Mouse (Mus musculus) ES-Bruce4 (cell line): Measurements from ENCODE around the gene Hdac4. TPM values are rescaled to one million over a fixed set of nuclear protein-coding genes. Genes with fewer than 3 reads are reported as not detected.

Experiments
- H3K27ac ChIP-seq: 2 replicates; pipeline ENCODE4 v1.5.1; 2012; ENCODE audit warnings: low read length, inconsistent platforms; ENCODE audit not compliant: insufficient read depth
- H3K27me3 ChIP-seq: 2 replicates; pipeline ENCODE4 v1.6.1; 2012; ENCODE audit warnings: mild to moderate bottlenecking, low read length, inconsistent platforms; ENCODE audit not compliant: control insufficient read depth, poor library complexity, insufficient read depth, severe bottlenecking
- H3K36me3 ChIP-seq: 2 replicates; pipeline ENCODE4 v1.6.1; 2012; ENCODE audit warnings: inconsistent platforms, mild to moderate bottlenecking, low read length, moderate library complexity; ENCODE audit not compliant: control insufficient read depth, poor library complexity, insufficient read depth, severe bottlenecking
- H3K4me1 ChIP-seq: one replicate; pipeline ENCODE4 v1.8.1; 2011; ENCODE audit warnings: low read length; ENCODE audit not compliant: control insufficient read depth, insufficient read depth
- H3K4me3 ChIP-seq: 2 replicates; pipeline ENCODE4 v1.5.1; 2011; ENCODE audit warnings: low read depth, mild to moderate bottlenecking, low read length
- H3K9ac ChIP-seq: 2 replicates; pipeline ENCODE4 v1.6.1; 2012; ENCODE audit warnings: low read depth, mild to moderate bottlenecking, inconsistent platforms; ENCODE audit not compliant: poor library complexity, severe bottlenecking
- H3K9me3 ChIP-seq: replicated peaks from 2 replicates; pipeline ENCODE4 v1.6.1; 2012; ENCODE audit warnings: mild to moderate bottlenecking, low read length, inconsistent platforms; ENCODE audit not compliant: control insufficient read depth, poor library complexity, insufficient read depth, severe bottlenecking
- CTCF ChIP-seq: IDR thresholded peaks from one replicate; pipeline ENCODE4 v1.8.1; 2011; ENCODE audit warnings: low read depth, low read length
- EP300 ChIP-seq: IDR thresholded peaks from 2 replicates; pipeline ENCODE4 v1.6.1; 2011; ENCODE audit warnings: low read depth, low read length; ENCODE audit not compliant: insufficient read depth
- POLR2A ChIP-seq: IDR thresholded peaks from one replicate; pipeline ENCODE4 v1.8.1; 2011; ENCODE audit warnings: low read length; ENCODE audit not compliant: insufficient read depth
- polyA plus RNA-seq: library from polyadenylated mRNA; stranded (reverse); fragments of >200 nt; gene quantifications from 2 replicates; pipeline ENCODE4 v1.2.4, GENCODE M21; 2011; ENCODE audit warnings: low read depth; ENCODE audit not compliant: missing spikeins, insufficient read depth, insufficient read length

Gene Hdac4
- polyA plus RNA-seq, 1 experiment, result 27.5 TPM

- TF ChIP-seq POLR2A, result no peak
- TF ChIP-seq EP300, result no peak
- TF ChIP-seq CTCF, result no peak
- Histone ChIP-seq H3K4me3 (no peak overlapping the region), H3K27ac (no peak overlapping the region), H3K36me3 (no peaks in the 10 kb centered on the region), H3K4me1 (no peaks in the 10 kb centered on the region), H3K27me3 (no peaks in the 10 kb centered on the region), H3K9me3 (no peaks in the 10 kb centered on the region), H3K9ac (no peak overlapping the region)
Measured at GRCm38 (mm10) chr1:92051489-92052062, 143.9 kb downstream of the Hdac4 start.

GRCm38 (mm10) chr1:92050992-92051391 lies 144.5 kb downstream of the Hdac4 start:
- no peaks in the 10 kb centered on the region for H3K9me3 ChIP-seq
- H3K4me1 ChIP-seq, result no peaks in the 10 kb centered on the region
- no peak overlapping the region for H3K4me3 ChIP-seq
- no peak overlapping the region for H3K9ac ChIP-seq
- TF ChIP-seq EP300 (no peak), POLR2A (no peak), CTCF (no peak)
- H3K36me3 ChIP-seq, result no peaks in the 10 kb centered on the region
- no peaks in the 10 kb centered on the region for H3K27me3 ChIP-seq
- no peak overlapping the region for H3K27ac ChIP-seq

- no peaks in the 10 kb centered on the region for H3K4me1 ChIP-seq
- H3K27me3 ChIP-seq, result no peaks in the 10 kb centered on the region
- H3K36me3 ChIP-seq, result no peaks in the 10 kb centered on the region
- H3K9me3 ChIP-seq, result no peaks in the 10 kb centered on the region
- no peak overlapping the region for H3K4me3 ChIP-seq
- no peak for TF ChIP-seq CTCF
- no peak for TF ChIP-seq EP300
- TF ChIP-seq POLR2A, result no peak
- no peak overlapping the region for H3K9ac ChIP-seq
- H3K27ac ChIP-seq, result no peak overlapping the region
Measured at GRCm38 (mm10) chr1:92050566-92050965, 144.9 kb downstream of the Hdac4 start.

- Histone ChIP-seq H3K4me3 (no peak overlapping the region), H3K27ac (no peak overlapping the region), H3K9ac (no peak overlapping the region), H3K9me3 (no peaks in the 10 kb centered on the region), H3K4me1 (no peaks in the 10 kb centered on the region), H3K36me3 (no peaks in the 10 kb centered on the region), H3K27me3 (no peaks in the 10 kb centered on the region)
- no peak for TF ChIP-seq CTCF
- TF ChIP-seq POLR2A, result no peak
- TF ChIP-seq EP300, result no peak
Measured at GRCm38 (mm10) chr1:92048415-92049354, 146.8 kb downstream of the Hdac4 start.

- Histone ChIP-seq H3K4me1 (no peaks in the 10 kb centered on the region), H3K9me3 (no peaks in the 10 kb centered on the region), H3K27ac (no peak overlapping the region), H3K9ac (no peak overlapping the region), H3K36me3 (no peaks in the 10 kb centered on the region), H3K4me3 (no peak overlapping the region), H3K27me3 (no peaks in the 10 kb centered on the region)
- TF ChIP-seq CTCF (no peak), EP300 (no peak), POLR2A (no peak)
Measured at GRCm38 (mm10) chr1:92045671-92046070, 149.8 kb downstream of the Hdac4 start.

GRCm38 (mm10) chr1:92044868-92045267 lies 150.6 kb downstream of the Hdac4 start:
- TF ChIP-seq CTCF (no peak), EP300 (no peak), POLR2A (no peak)
- no peak overlapping the region for H3K27ac ChIP-seq
- no peaks in the 10 kb centered on the region for H3K4me1 ChIP-seq
- H3K4me3 ChIP-seq, result no peak overlapping the region
- no peak overlapping the region for H3K9ac ChIP-seq
- H3K27me3 ChIP-seq, result no peaks in the 10 kb centered on the region
- H3K9me3 ChIP-seq, result no peaks in the 10 kb centered on the region
- H3K36me3 ChIP-seq, result no peaks in the 10 kb centered on the region
